Mouse (Mus musculus) left cerebral cortex, postnatal 14 days (tissue): ENCODE measurements at regions not wholly inside any gene's neighbourhood (a gene's known extent, or its start where the extent isn't known, plus 50 kb on each side); places are given as distances from the start of the nearest gene placed in this dataset.
A peak's percentile ranks its signal among the peaks of the same experiment; 100 is the strongest.

ENCODE experiments used
- DNase-seq, 2 experiments: peaks; one replicate each; pipeline ENCODE4 v3.0.0; 2021 to 2022; ENCODE audit warnings: low spot score in 2 of 2, mixed read lengths in 1 of 2
- intact Hi-C: fragments of 180-260 bp; cut with DNase I; formaldehyde crosslinking; loops from one replicate; pipeline ENCODE4 v1.15.1; 2025

- DNase-seq = peak in 1 of 2 experiments; percentile 37
- intact Hi-C loops = no loop called here
These were observed 140.0 kb downstream of the 9530068E07Rik start for GRCm38 (mm10) chr11:52536211-52536610.

DNA sequence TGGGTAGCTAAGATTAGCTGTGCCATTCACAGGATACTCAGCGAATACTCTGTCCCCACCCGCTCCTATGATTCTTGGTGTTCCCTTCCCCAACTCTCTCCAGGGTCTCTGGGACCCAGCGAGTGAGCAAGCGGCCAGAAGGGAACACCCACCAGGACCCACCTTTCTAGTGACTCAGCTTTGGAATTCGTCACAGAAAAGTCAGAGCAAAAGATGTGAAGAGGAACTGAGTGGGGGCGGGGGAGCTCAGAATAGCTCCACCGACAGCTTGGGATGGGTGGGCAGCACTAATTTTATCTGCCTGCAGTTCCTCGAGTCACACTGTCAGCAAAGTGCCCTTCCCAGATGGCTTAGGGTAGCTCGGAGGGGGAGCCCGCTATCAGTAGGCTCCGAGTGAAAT lies 140.6 kb downstream of the 9530068E07Rik start:
- DNase-seq = peak; percentile 85 to 92
- intact Hi-C loops = no loop called here

DNA sequence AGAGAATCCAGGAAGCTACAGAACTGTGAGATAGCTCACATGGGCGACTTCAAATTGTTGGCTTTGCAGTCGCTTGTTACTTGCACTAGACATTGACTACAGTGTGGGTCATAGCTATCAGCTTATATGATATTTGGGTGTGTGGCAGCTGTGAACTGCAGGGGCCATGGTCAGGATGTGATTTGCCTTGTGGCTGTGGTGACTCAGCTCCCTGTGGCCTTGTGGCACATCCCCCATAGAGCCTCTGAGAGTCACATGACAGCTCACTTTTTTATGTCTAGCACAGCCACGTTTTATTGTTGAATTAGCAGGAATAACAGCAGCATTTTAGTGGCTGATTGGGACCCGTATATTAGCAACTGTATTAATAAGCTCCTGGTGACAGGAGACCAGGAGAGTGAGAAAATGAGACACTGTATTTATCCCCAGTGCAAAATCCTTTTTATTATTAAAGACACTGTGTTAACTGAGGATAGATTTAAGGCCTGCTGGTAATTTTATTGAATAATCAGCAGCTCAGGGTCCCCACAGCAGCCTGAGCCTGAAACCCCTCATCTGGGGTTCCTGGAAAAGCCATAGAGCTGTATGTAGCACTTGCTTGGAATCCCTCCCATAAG lies 141.7 kb downstream of the 9530068E07Rik start:
- no peak for DNase-seq
- intact Hi-C loops = no loop called here

GRCm38 (mm10) chr11:52541210-52541609 lies 145.0 kb downstream of the 9530068E07Rik start:
- intact Hi-C loops = no loop called here
- no peak for DNase-seq

DNA sequence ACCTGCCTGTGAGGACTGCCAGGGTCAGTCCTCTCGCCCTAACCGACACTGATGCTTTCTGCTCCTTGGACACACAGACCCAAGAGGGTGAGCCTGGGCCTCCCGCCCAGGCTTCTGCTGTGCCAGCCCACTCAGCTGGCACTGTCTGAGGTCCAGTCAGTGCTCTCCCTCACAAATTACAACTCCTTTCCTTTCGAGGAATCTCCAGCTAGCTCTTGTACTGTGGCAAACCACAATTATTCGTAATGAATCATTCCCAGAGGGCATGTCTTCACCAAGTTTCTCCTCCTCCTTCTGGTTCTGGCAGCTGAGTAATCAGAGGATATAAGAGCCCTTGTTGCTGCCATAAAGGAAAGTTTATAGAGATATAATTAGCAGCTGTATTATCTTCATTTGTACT lies 155.2 kb downstream of the 9530068E07Rik start:
- no peak for DNase-seq
- intact Hi-C loops = no loop called here

DNA sequence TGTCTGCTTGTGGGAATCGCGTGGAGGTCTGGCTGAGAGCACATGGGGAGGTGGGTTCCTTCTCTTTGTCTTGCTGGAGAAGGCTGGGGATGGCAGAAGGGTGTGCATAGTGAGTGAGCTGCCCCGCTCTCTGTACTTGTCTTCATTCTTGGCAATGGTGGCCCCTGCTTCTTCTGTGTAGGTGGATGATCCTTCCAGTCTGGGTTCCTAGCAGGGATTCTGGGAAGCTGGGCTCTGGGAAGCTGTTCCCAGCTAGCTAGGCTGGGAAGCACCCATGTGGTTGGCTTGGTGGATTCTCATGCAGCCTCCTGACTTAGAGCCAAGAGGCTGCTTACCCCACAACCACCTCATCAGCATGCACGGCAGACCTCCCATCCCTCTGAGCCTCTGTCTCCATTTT lies 156.6 kb downstream of the 9530068E07Rik start:
- intact Hi-C loops = no loop called here
- no peak for DNase-seq

DNA sequence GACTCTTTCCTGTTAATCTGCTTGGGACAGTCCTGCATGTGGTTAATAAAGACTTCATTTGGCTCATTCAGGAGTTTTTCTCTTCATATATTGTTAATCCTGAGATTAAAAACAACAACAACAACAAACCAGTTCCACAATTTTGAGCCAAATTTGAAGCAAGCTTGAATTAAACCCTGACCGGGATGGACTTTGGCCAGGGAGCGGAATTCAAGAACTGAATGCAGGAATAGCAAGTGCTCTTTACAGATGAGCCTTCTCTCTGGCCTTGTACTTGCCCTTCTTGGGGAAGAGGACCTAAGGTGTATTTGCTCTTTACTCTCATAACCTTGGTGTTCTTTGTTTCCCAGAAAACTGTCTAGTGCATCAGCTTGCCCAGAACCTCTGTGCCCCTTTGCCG lies 161.6 kb downstream of the 9530068E07Rik start:
- intact Hi-C loops = no loop called here

DNA sequence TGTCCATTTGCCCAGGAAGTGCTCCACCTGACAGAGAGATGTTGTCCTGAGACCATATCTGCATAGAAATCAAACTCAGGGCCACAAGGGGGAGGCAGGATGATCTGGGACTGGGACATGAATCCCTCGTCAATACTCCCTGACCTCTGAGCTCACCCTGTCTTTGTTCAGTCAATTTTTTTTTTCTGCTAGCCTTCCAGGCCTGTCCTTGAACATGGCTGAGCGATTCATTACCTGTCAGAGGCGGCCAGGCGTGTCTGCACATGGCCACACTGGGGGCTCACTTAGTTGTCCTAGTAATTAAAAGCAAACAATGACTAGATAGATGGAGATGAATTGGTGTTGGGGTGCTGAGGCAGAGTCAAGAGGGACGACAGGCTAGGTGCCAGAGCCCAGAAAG lies 162.6 kb downstream of the 9530068E07Rik start:
- intact Hi-C loops = no loop called here
- no peak for DNase-seq

More for the DNA sequence above, 161.6 kb downstream of the 9530068E07Rik start:
- DNase-seq = no peak

GRCm38 (mm10) chr11:52561281-52561680 lies 165.1 kb downstream of the 9530068E07Rik start:
- DNase-seq = no peak

DNA sequence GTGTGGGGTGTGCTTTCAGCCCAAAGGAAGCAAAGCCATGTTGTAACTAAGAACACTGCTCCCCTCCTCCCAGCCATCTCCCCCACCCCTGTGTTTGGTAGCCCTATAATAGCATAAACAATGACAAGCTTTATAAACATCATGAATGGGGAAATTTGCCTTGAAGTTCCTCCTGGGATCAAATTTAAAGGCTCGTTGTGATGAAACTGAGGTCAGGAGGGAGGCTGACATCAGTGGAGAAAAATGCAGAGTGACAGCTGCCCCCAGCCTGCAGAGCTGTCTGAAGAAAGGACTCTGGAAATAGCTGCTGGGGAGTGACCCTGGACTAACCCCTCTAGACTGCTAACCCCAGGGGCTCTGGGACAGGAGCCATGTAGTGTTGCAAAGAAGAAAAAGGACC lies 169.2 kb downstream of the 9530068E07Rik start:
- intact Hi-C loops = no loop called here
- no peak for DNase-seq

More at GRCm38 (mm10) chr11:52561281-52561680, 165.1 kb downstream of the 9530068E07Rik start:
- intact Hi-C loops = no loop called here

GRCm38 (mm10) chr11:52566026-52566425 lies 169.8 kb downstream of the 9530068E07Rik start:
- DNase-seq = no peak
- intact Hi-C loops = no loop called here

- DNase-seq = peak; percentile 35
- intact Hi-C loops = no loop called here
These were observed 171.9 kb downstream of the 9530068E07Rik start for GRCm38 (mm10) chr11:52567945-52568687.

DNA sequence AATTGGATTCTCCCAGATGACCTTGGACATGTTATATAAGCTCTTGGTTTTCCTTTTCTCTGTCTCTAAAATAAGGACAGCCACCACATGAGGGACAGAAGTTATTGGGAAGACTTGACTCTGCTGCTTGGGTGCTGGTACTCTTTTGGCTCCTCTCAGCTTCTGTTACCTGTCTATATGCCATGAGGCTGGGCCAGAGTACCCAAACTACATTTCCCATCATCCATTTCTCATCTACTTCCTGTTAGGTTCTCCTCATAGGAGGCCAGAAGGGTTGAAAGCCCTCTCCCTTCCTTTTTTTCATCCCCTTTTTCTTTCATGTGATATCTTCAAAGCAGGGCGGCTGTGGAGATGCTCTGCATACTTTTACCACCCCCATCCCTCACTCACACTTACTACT lies 172.6 kb downstream of the 9530068E07Rik start:
- intact Hi-C loops = no loop called here
- no peak for DNase-seq

GRCm38 (mm10) chr11:52569759-52570158 lies 173.5 kb downstream of the 9530068E07Rik start:
- intact Hi-C loops = no loop called here

GRCm38 (mm10) chr11:52578471-52578870 lies 182.2 kb downstream of the 9530068E07Rik start:
- DNase-seq = no peak

More at GRCm38 (mm10) chr11:52569759-52570158, 173.5 kb downstream of the 9530068E07Rik start:
- no peak for DNase-seq

GRCm38 (mm10) chr11:52579764-52580377 lies 183.6 kb downstream of the 9530068E07Rik start:
- intact Hi-C loops = no loop called here

More at GRCm38 (mm10) chr11:52578471-52578870, 182.2 kb downstream of the 9530068E07Rik start:
- intact Hi-C loops = no loop called here

GRCm38 (mm10) chr11:52591596-52592180 lies 172.7 kb upstream of the Fstl4 start:
- DNase-seq = peak; percentile 22 to 38
- intact Hi-C loops = no loop called here

More at GRCm38 (mm10) chr11:52579764-52580377, 183.6 kb downstream of the 9530068E07Rik start:
- no peak for DNase-seq

DNA sequence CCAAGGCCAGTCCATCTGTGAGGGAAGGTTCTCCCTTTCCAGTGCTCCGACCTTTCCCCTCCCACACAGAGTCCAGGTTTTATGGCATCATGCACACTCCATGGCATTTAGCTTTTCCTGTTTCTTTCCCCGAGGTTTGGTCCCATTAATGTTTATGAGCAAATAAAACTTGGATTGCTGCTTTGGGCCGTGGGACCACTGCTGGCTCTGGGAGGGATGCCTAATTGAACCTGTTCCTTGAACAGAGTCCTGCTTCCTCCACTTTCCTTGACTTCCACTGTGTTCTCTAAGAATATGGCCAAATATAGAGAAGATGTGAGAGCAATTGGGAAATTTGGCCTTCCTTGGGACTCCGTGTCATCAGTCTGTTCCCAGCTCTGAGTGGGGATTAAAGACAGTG lies 170.3 kb upstream of the Fstl4 start:
- DNase-seq = no peak
- intact Hi-C loops = no loop called here

GRCm38 (mm10) chr11:52601196-52601595 lies 163.2 kb upstream of the Fstl4 start:
- no peak for DNase-seq
- intact Hi-C loops = no loop called here

GRCm38 (mm10) chr11:52602061-52602561 lies 162.3 kb upstream of the Fstl4 start:
- peak; percentile 29 to 51 for DNase-seq
- intact Hi-C loops = no loop called here
